Mouse (Mus musculus): ENCODE measurements at regions not wholly inside any gene's neighbourhood (a gene's known extent, or its start where the extent isn't known, plus 50 kb on each side); places are given as distances from the start of the nearest gene placed in this dataset. TPM values are rescaled to one million over a fixed set of nuclear protein-coding genes. Genes with fewer than 3 reads are reported as not detected.

DNA sequence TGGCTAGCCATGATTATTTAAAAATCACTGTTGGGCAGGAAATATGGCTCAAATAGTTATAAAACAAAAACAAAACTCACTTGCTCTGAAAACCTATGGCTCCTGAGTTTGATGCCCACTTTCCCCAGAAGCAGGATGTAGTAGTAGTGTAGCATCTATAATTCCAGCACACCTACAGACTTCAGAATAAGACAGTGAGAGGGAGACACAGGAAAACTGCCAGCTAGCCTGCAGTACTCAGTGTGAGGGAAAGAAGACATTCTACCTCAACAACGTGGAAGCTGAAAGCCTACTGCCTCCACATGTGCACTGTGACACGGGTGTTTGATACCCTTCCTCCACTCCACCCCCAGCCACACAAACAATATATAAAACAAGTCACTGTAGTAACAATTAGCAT is 68.9 kb upstream of the Fam216b start:
- Histone ChIP-seq H3K4me2 (no peak overlapping the region), H3K4me3 (no peak overlapping the region), H3K9me3 (no peaks in the 10 kb centered on the region), H3K27me3 (replicated peaks) (no peaks in the 10 kb centered on the region), H3K9ac (no peak overlapping the region), H3K4me1 (no peaks in the 10 kb centered on the region), H3K27ac (no peak overlapping the region), H3K36me3 (replicated peaks) (no peaks in the 10 kb centered on the region)
- 76% methylated on average over 2 of the region's 2 CpGs for WGBS
- ATAC-seq (replicated peaks), result no peak

DNA sequence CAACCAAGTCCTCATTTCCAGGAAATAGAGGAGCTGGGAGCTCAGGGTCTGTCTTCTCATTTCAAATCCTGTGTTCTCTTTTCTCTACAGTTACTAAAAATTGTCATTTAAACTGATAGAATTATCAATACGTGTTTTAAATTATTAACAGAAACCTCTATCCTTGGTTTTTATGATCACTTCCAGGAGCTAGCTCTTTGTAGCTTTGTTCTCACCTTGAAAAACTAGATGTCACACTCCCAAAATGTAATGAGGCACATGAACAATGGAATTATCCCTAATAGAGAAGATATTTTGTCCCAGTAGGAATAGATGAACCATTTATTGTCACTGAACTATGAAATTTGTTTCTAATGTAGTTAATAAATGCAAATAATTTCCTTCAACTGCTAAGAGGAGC is 60.0 kb upstream of the Fam216b start:
- no peaks in the 10 kb centered on the region for H3K36me3 ChIP-seq (replicated peaks)
- H3K4me2 ChIP-seq, result no peak overlapping the region
- peaks cover 7% of the 10 kb centered on the region for H3K4me1 ChIP-seq
- H3K4me3 ChIP-seq, result no peak overlapping the region
- no peaks in the 10 kb centered on the region for H3K9me3 ChIP-seq
- no peak overlapping the region for H3K27ac ChIP-seq
- WGBS, result 86% methylated on average over 1 of the region's 1 CpGs
- no peak for ATAC-seq (replicated peaks)
- H3K9ac ChIP-seq, result no peak overlapping the region
- no peaks in the 10 kb centered on the region for H3K27me3 ChIP-seq (replicated peaks)

- H3K27ac ChIP-seq, result peak overlapping the region; percentile 42; the same call in 1 of the 2 replicates
- H3K9me3 ChIP-seq, result no peaks in the 10 kb centered on the region
- ATAC-seq (replicated peaks), result no peak
- H3K36me3 ChIP-seq (replicated peaks), result no peaks in the 10 kb centered on the region
- H3K4me1 ChIP-seq, result peaks cover 10% of the 10 kb centered on the region
- H3K9ac ChIP-seq, result no peak overlapping the region
- H3K4me3 ChIP-seq, result no peak overlapping the region
- no peak overlapping the region for H3K4me2 ChIP-seq
- no peaks in the 10 kb centered on the region for H3K27me3 ChIP-seq (replicated peaks)
- WGBS, result 26% methylated on average over 4 of the region's 4 CpGs
Measured at GRCm38 (mm10) chr14:78143751-78144150, 54.9 kb upstream of the Fam216b start.

MicroRNA genes in the stretch of these regions (microRNA counts, 519-probe panel; counts per million panel counts)
- microRNA mmu-miR-1971, result not detected

Small RNA genes in the stretch of these regions (microRNA-seq; reads per million reads assigned to microRNA genes)
- not detected for gene Mir1971
